Mouse (Mus musculus) forebrain, embryonic 16.5 days (tissue): Measurements from ENCODE around the gene Col1a2. TPM values are rescaled to one million over a fixed set of nuclear protein-coding genes. Genes with fewer than 3 reads are reported as not detected.

ENCODE experiments used
- ATAC-seq: fragments of 200-750 bp; cut with Nextera tagmentation; 2 replicates; pipeline ENCODE4 v1.8.0; 2017; ENCODE audit warnings: mild to moderate bottlenecking, moderate library complexity
- H3K27ac ChIP-seq: fragments of 300-500 bp; sonication (generic); 2 replicates; pipeline ENCODE4 v1.5.1; 2014; ENCODE audit warnings: low read length, control low read depth
- H3K27me3 ChIP-seq: fragments of 300-500 bp; sonication (generic); replicated peaks from 2 replicates; pipeline ENCODE4 v1.6.1; 2014; ENCODE audit warnings: low read length; ENCODE audit not compliant: control insufficient read depth, insufficient read depth
- H3K36me3 ChIP-seq: fragments of 300-500 bp; sonication (generic); 2 replicates; pipeline ENCODE4 v1.6.1; 2014; ENCODE audit not compliant: control insufficient read depth, insufficient read depth
- H3K4me1 ChIP-seq: fragments of 300-500 bp; sonication (generic); replicated peaks from 2 replicates; pipeline ENCODE4 v1.6.1; 2014; ENCODE audit warnings: low read length; ENCODE audit not compliant: control insufficient read depth, insufficient read depth
- H3K4me2 ChIP-seq: fragments of 300-500 bp; sonication (generic); 2 replicates; pipeline ENCODE4 v1.6.1; 2014; ENCODE audit warnings: mild to moderate bottlenecking, low read length, control low read depth
- H3K4me3 ChIP-seq: fragments of 300-500 bp; sonication (generic); replicated peaks from 2 replicates; pipeline ENCODE4 v1.5.1; 2014; ENCODE audit warnings: mild to moderate bottlenecking, low read length, control low read depth
- H3K9ac ChIP-seq: fragments of 300-500 bp; sonication (generic); replicated peaks from 2 replicates; pipeline ENCODE4 v1.6.1; 2014; ENCODE audit warnings: low read depth, low read length, control low read depth
- H3K9me3 ChIP-seq: fragments of 300-500 bp; sonication (generic); 2 replicates; pipeline ENCODE4 v1.6.1; 2016; ENCODE audit warnings: low read length; ENCODE audit not compliant: control insufficient read depth
- WGBS: fragments of 180-500 bp; shearing (Covaris S2); extraction: QIAGEN DNeasy Blood & Tissue Kit; methylation state at CpG from one replicate; pipeline ENCODE4 v1.1.7; 2014; 5-methylcytosine and 5-hydroxymethylcytosine counted together
- polyA plus RNA-seq: library from polyadenylated mRNA; unstranded; fragments of >200 nt; fragmentation: Nextera tagmentation; extraction: Ambion mirVana; gene quantifications from 2 replicates; pipeline ENCODE4 v1.2.1, GENCODE M21; 2015

Gene Col1a2
- polyA plus RNA-seq, 1 experiment from 2014 or later: 42.8 TPM

DNA sequence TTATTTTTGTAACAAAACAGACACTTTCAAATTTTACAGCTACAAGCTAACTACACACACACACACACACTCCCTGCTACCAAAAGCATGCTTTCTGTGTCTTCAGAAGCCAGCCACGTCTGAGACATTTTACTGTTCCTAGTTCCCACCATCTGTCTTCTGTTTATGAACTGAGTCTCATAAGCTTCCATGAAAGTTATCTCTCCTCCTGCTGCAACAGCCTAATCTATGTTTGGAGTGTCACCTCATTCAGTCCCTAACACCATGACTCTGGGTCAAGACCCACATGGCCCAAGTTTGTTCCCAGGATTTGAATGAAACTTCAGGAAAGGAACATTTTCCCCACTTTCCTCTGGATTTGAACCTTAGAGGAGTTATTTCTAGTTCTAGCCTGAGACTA, 57.8 kb downstream of the Col1a2 start:
- no peaks in the 10 kb centered on the region for H3K9me3 ChIP-seq
- WGBS: 53% methylated on average over 1 of the region's 1 CpGs

GRCm38 (mm10) chr6:4563477-4563876, 58.9 kb downstream of the Col1a2 start:
- Histone ChIP-seq H3K27ac (no peak overlapping the region), H3K36me3 (no peaks in the 10 kb centered on the region), H3K9ac (no peak overlapping the region), H3K4me1 (0 out of 2 replicates have a peak, but pooled peaks cover 4% of the 10 kb centered on the region), H3K4me3 (no peak overlapping the region), H3K4me2 (no peak overlapping the region), H3K9me3 (no peaks in the 10 kb centered on the region), H3K27me3 (no peaks in the 10 kb centered on the region)
- ATAC-seq: no peak
- WGBS: 77% methylated on average over 5 of the region's 5 CpGs

More for the DNA sequence above, 57.8 kb downstream of the Col1a2 start:
- H3K36me3 ChIP-seq: no peaks in the 10 kb centered on the region
- H3K4me2 ChIP-seq: no peak overlapping the region
- peaks cover 8% of the 10 kb centered on the region for H3K4me1 ChIP-seq
- no peak overlapping the region for H3K9ac ChIP-seq
- H3K4me3 ChIP-seq: no peak overlapping the region
- no peaks in the 10 kb centered on the region for H3K27me3 ChIP-seq
- no peak for ATAC-seq
- H3K27ac ChIP-seq: no peak overlapping the region

DNA sequence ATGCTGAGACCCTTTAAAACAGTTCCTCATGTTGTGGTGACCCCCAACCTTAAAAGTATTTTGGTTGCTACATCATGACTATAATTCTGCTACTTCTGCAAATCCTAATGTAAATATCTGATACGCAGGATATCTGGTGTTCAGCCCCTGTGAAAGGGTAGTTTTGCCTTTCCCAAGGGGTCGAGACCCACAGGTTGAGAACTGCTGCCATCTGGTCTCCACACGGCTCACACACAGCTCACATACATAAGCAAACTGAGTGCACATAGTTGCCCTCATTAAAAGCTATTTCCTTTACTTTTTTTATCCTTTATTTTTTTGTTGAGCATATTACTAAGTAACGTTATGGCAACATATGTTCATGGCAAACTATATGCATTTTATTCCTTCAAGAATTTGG, 65.8 kb downstream of the Col1a2 start:
- 85% methylated on average over 4 of the region's 4 CpGs for WGBS

DNA sequence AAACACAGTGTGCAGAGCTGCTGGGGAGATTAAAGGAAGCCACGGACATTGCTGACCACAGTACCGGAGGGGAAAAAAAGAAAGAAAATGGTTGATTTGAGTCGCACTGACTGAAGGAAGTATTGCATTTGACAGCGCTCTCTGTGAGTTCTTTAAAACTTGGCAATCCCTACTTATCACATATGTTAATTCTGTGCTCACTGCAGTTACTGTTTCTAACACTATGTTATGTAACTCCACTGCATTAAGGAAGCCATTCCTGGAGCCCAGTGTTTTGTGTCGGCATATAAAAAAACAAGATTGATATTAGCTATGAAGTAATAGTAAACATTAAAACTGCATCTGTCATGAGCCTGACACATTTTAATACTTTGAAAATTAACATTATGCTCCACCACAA, 73.1 kb downstream of the Col1a2 start:
- Histone ChIP-seq H3K27me3 (no peaks in the 10 kb centered on the region), H3K36me3 (no peaks in the 10 kb centered on the region), H3K9me3 (no peaks in the 10 kb centered on the region), H3K4me3 (no peak overlapping the region), H3K27ac (no peak overlapping the region), H3K9ac (no peak overlapping the region), H3K4me1 (no peaks in the 10 kb centered on the region), H3K4me2 (no peak overlapping the region)
- ATAC-seq: peak; percentile 85
- WGBS: 66% methylated on average over 5 of the region's 5 CpGs

More for the DNA sequence above, 65.8 kb downstream of the Col1a2 start:
- no peak overlapping the region for H3K4me2 ChIP-seq
- H3K9ac ChIP-seq: no peak overlapping the region
- H3K4me3 ChIP-seq: no peak overlapping the region
- H3K9me3 ChIP-seq: no peaks in the 10 kb centered on the region
- no peak overlapping the region for H3K27ac ChIP-seq
- H3K4me1 ChIP-seq: no peaks in the 10 kb centered on the region
- H3K36me3 ChIP-seq: no peaks in the 10 kb centered on the region
- H3K27me3 ChIP-seq: 0 out of 2 replicates have a peak, but pooled peaks cover 2% of the 10 kb centered on the region
- no peak for ATAC-seq

GRCm38 (mm10) chr6:4578343-4578742, 73.7 kb downstream of the Col1a2 start:
- 80% methylated on average over 6 of the region's 6 CpGs for WGBS
- Histone ChIP-seq H3K4me1 (no peaks in the 10 kb centered on the region), H3K4me2 (no peak overlapping the region), H3K9ac (no peak overlapping the region), H3K27me3 (no peaks in the 10 kb centered on the region), H3K4me3 (no peak overlapping the region), H3K9me3 (no peaks in the 10 kb centered on the region), H3K27ac (no peak overlapping the region), H3K36me3 (no peaks in the 10 kb centered on the region)
- ATAC-seq: 0 out of 2 replicates have a peak, but pooled peaks have one; percentile 41

- Histone ChIP-seq H3K27me3 (no peaks in the 10 kb centered on the region), H3K4me3 (no peak overlapping the region), H3K9me3 (no peaks in the 10 kb centered on the region), H3K27ac (no peak overlapping the region), H3K4me1 (no peaks in the 10 kb centered on the region), H3K9ac (no peak overlapping the region), H3K4me2 (no peak overlapping the region), H3K36me3 (no peaks in the 10 kb centered on the region)
- no peak for ATAC-seq
- WGBS: 65% methylated on average over 5 of the region's 5 CpGs
These were observed 75.0 kb downstream of the Col1a2 start for GRCm38 (mm10) chr6:4579620-4580019.

DNA sequence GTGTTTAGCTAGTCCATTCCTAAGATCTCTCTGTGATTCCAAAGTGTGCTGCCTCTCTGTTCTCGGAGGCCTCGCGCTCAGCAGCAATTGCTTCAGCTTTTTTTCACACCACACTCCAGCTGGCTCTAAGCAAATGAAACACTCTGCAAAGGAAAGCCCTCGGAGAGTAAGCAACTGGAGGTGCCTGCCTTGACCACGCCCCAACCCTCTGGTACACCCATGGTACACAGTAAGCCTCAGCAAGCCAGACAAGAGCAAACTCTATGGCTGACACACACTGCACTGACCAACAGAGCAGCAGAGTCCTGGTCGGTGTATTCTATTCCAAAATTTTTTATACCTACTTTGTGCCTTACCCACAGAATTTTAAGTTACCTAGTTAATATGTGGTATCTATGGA, 78.9 kb downstream of the Col1a2 start:
- no peak for ATAC-seq
- no peaks in the 10 kb centered on the region for H3K27me3 ChIP-seq
- whole genome bisulfite sequencing: 26% methylated on average over 6 of the region's 6 CpGs
- H3K4me3 ChIP-seq: no peak overlapping the region
- H3K9me3 ChIP-seq: no peaks in the 10 kb centered on the region
- H3K4me1 ChIP-seq: no peaks in the 10 kb centered on the region
- H3K27ac ChIP-seq: no peak overlapping the region
- no peaks in the 10 kb centered on the region for H3K36me3 ChIP-seq
- H3K4me2 ChIP-seq: no peak overlapping the region
- no peak overlapping the region for H3K9ac ChIP-seq

- Histone ChIP-seq H3K4me2 (no peak overlapping the region), H3K4me1 (no peaks in the 10 kb centered on the region), H3K4me3 (no peak overlapping the region), H3K27me3 (no peaks in the 10 kb centered on the region), H3K27ac (no peak overlapping the region), H3K36me3 (no peaks in the 10 kb centered on the region), H3K9ac (no peak overlapping the region), H3K9me3 (no peaks in the 10 kb centered on the region)
- ATAC-seq: no peak
- 70% methylated on average over 4 of the region's 4 CpGs for WGBS
These were observed 83.3 kb downstream of the Col1a2 start for GRCm38 (mm10) chr6:4587946-4588345.

DNA sequence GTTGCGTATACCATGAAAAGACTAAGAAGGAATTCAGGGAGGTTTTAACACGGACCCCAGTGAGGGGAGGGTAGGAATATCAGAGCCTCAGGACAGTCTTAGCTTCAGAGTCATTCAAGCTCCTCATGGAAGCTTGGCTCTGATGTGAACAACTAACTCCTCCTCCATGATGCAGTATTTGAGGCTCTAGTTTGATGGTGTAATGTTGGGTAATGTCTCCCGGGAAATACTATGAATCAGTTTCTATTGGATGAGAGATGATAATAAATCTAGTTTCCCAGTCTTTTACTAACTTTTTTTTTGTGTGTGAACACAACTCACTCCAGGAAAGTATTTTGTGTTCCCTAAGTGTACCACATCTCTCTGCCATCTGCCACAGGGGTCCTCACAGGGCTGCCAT, 84.1 kb downstream of the Col1a2 start:
- Histone ChIP-seq H3K9ac (no peak overlapping the region), H3K4me3 (no peak overlapping the region), H3K27me3 (no peaks in the 10 kb centered on the region), H3K36me3 (no peaks in the 10 kb centered on the region), H3K4me2 (no peak overlapping the region), H3K4me1 (no peaks in the 10 kb centered on the region), H3K9me3 (no peaks in the 10 kb centered on the region), H3K27ac (no peak overlapping the region)
- ATAC-seq: no peak
- WGBS: 89% methylated on average over 3 of the region's 3 CpGs

- WGBS: 54% methylated on average over 8 of the region's 8 CpGs
- no peaks in the 10 kb centered on the region for H3K4me1 ChIP-seq
- H3K27ac ChIP-seq: no peak overlapping the region
- H3K27me3 ChIP-seq: no peaks in the 10 kb centered on the region
- no peaks in the 10 kb centered on the region for H3K36me3 ChIP-seq
- H3K9ac ChIP-seq: no peak overlapping the region
- no peak overlapping the region for H3K4me2 ChIP-seq
- no peaks in the 10 kb centered on the region for H3K9me3 ChIP-seq
- no peak overlapping the region for H3K4me3 ChIP-seq
- ATAC-seq: no peak
These were observed 85.5 kb downstream of the Col1a2 start for GRCm38 (mm10) chr6:4590089-4590488.
